Mouse (Mus musculus) B cell, adult (primary cell): ENCODE results near the gene Pola2. TPM values are rescaled to one million over a fixed set of nuclear protein-coding genes. Genes with fewer than 3 reads are reported as not detected.

Source experiments
- total RNA-seq: library from RNA; stranded (reverse); gene quantifications from 4 replicates; pipeline ENCODE4 v1.2.4, GENCODE M21; 2023; ENCODE audit not compliant: inconsistent age

The Pola2 gene
- 73.1 to 80.6 TPM (median 74.2 TPM) in 4 replicates for total RNA-seq

DNA sequence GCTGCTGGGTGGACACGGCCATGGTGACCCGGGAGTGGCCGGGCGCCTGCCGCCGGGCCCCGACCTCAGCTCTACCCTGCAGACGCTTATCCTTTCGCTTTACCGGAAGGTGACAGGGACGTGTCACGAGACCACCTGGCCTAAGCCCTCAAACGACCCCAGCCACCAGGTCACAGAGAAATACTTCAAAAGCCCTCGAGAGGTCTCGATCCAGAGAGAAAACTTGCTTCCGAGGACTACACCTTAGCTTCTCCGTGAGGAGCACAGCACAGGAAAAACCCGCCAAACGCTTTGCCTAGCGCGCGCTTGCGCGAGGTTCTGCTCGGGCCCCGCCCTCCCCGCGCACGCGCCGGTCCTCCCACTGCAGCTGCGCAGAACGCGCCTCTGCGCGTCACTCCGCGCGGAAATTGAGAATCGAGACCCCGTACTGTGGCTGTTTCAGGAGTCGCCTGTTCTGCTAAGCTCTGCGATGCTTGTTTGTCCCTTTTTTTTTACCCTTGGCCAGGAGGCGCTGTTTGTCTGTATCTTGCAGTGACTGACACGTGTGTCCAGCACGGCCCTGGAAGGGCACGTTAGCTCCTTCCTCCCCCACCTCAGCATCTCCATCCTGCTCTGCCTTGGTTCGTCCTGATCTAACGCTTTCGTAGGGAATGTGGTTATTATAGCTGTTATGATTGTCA is at the start of gene Pola2:
TSS of gene Pola2 (minus strand) at position 320 of the 680 bp plus-strand sequence.

DNA sequence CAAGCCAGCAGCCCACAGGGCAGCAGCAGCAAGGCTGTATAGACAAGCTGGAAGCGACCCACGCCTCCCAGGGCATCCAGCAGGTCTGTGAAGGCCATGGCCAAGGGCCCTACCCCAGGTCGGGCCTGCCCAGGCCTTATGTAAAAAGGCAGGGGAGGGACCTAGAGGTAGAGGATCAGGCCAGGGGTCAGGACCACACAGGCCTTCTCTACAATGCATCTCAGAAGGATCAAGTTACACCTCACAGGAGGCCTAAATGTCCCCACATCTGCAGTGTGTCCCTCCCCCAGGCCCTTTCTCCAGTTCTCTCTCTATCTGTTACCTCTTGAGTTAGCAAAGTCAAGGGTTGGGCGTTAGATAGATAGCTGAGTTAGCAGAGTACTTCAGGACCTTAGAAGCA is 22.0 kb upstream of the Pola2 start, which contains the start of gene Slc22a20:
TSS of gene Slc22a20 (minus strand) at position 101 of the 400 bp plus-strand sequence.

DNA sequence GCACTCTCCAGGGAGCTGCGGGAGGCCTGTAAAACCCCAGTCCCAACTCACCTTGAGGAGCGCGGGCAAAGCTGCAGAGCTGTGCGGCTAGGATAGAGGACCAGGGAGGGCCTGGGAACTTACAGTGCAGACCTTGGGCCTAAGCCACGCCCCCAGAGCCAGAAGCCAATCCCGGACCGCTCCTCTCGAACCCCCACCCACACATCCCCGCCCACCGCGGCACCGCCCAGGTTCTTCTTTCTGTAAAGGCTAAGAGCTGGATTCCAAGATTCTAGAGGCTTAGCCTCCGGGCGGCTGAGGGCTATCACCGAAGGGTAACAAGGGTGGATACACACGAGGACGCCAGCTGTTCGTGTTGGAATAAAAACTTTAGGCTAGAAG is 39.3 kb downstream of the Pola2 start, which contains the start of gene Cdc42ep2:
TSS of gene Cdc42ep2 (minus strand) at position 104 of the 381 bp plus-strand sequence.

DNA sequence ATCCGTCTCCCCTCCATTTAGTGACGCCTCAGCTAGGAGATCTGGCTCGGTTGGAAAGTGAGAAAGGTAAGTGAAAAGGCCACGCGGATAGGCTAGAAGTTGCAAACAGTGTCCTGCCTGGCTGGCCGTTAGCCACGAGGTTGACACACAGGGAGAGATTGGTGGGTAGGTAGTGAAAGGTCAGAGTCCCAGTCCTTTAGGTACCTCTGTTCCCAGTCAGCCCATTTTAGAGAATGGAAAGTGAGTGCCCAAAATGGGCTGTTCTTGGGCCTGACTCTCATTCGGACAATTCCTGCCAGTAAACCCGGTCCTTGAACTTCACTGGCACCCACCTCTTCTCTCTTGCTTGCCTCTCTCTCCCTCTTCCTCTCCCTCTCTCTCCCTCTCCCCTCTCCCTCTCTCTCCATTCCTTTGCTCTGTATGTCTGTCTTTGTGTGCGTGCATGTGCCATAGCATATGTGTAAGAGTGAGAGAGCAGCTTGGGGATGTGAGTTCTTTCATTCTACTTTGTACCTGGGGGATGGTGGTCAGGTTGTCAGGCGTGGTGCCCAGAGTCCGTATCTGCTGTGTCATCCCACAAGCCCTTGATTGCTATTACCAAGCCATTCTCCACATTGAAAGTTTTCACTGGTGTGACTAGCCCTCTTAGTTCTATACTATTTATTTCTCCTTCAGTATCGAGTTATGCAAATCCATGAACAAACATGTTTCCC is 50.8 kb downstream of the Pola2 start, which contains the start of gene Dpf2:
TSS of gene Dpf2 (minus strand) at position 4 of the 713 bp plus-strand sequence.

DNA sequence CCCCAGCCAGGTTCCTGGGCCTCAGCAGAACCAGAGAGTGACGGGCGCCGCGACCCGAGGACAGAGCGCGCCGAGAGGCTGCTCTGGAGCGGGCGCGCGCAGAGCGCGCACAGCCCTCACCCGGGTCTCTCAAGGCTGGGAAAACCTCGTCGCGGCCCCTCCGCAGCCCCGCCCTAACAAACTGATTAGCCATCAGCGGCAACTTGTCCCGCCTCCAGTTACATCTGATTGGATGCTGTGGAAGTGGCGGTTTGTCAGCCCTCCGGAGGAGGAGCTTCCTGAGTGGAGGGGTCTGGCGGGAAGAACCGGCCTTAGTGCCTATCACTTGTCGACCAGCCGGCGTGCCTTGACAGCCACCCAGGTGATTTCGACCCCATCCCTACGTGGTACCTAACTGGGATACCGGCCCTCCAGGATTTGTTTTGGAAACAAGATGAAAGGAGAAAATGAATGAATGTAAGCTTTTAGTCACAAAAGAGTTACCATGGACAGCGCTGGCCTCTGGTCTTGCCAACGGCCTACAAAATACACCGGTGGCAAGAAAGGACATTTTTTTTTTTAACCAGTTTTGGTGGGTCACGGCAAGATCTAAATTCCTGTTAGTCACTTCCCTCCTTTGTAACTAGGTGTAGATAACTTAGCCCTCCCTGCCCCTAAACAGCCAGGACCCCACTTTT is 69.9 kb downstream of the Pola2 start, which contains the start of gene Tigd3:
TSS of gene Tigd3 (minus strand) at position 148 of the 677 bp plus-strand sequence.

Other genes with a start within 250 kb of the Pola2 start
- 49.9 to 52.9 TPM (median 51.1 TPM) in 4 replicates for gene Ehbp1l1, start 237.9 kb downstream of the Pola2 start, total RNA-seq
- gene Fam89b, start 234.5 kb downstream of the Pola2 start, total RNA-seq, result 19.9 to 23.5 TPM (median 21.9 TPM) in 4 replicates
- 0.24 to 0.45 TPM in 2 of 4 replicates, not detected in the others for gene Ltbp3, start 223.3 kb downstream of the Pola2 start, total RNA-seq
- 74.4 to 97.3 TPM (median 80.0 TPM) in 4 replicates for gene Scyl1, start 192.8 kb downstream of the Pola2 start, total RNA-seq
- 29.4 to 40.1 TPM (median 35.7 TPM) in 4 replicates for gene Frmd8, start 88.9 kb downstream of the Pola2 start, total RNA-seq
- gene Slc25a45, start 86.4 kb downstream of the Pola2 start, total RNA-seq, result 21.3 to 29.7 TPM (median 22.3 TPM) in 4 replicates
- 1.9 to 2.7 TPM (median 2.6 TPM) in 4 replicates for gene Tigd3, start 70.1 kb downstream of the Pola2 start, total RNA-seq
- gene Dpf2, start 51.2 kb downstream of the Pola2 start, total RNA-seq, result 161 to 182 TPM (median 167 TPM) in 4 replicates
- 0.29 to 0.69 TPM (median 0.35 TPM) in 3 of 4 replicates, not detected in the other for gene Cdc42ep2, start 39.4 kb downstream of the Pola2 start, total RNA-seq
- not detected in 4 replicates for gene Slc22a20, start 21.9 kb upstream of the Pola2 start, total RNA-seq
- gene Capn1, start 51.7 kb upstream of the Pola2 start, total RNA-seq, result 82.1 to 108 TPM (median 91.6 TPM) in 4 replicates
- 176 to 196 TPM (median 188 TPM) in 4 replicates for gene Syvn1, start 82.4 kb upstream of the Pola2 start, total RNA-seq
- gene Mrpl49, start 93.6 kb upstream of the Pola2 start, total RNA-seq, result 14.5 to 19.1 TPM (median 18.6 TPM) in 4 replicates
- 3,370 to 3,487 TPM (median 3,432 TPM) in 4 replicates for gene Fau, start 93.6 kb upstream of the Pola2 start, total RNA-seq
- 11.7 to 16.6 TPM (median 12.9 TPM) in 4 replicates for gene Znhit2, start 97.0 kb upstream of the Pola2 start, total RNA-seq
- gene Tm7sf2, start 104.2 kb upstream of the Pola2 start, total RNA-seq, result 9.3 to 20.4 TPM (median 16.4 TPM) in 4 replicates
- gene Vps51, start 113.0 kb upstream of the Pola2 start, total RNA-seq, result 88.4 to 98.7 TPM (median 94.0 TPM) in 4 replicates
- not detected in 4 replicates for gene Tmem262, start 115.8 kb upstream of the Pola2 start, total RNA-seq
- 1.0 to 1.4 TPM in 2 of 4 replicates, not detected in the others for gene Gm28374, start 118.1 kb upstream of the Pola2 start, total RNA-seq
- 52.4 to 58.0 TPM (median 54.3 TPM) in 4 replicates for gene Zfpl1, start 120.8 kb upstream of the Pola2 start, total RNA-seq
- 1.4 to 3.9 TPM (median 2.2 TPM) in 4 replicates for gene Cdca5, start 120.8 kb upstream of the Pola2 start, total RNA-seq
- gene AC131692.1, start 130.2 kb upstream of the Pola2 start, total RNA-seq, result not detected in 4 replicates
- not detected in 4 replicates for gene Naaladl1, start 141.6 kb upstream of the Pola2 start, total RNA-seq
- 8.1 to 10.4 TPM (median 8.8 TPM) in 4 replicates for gene Sac3d1, start 154.4 kb upstream of the Pola2 start, total RNA-seq
- 28.8 to 34.9 TPM (median 32.1 TPM) in 4 replicates for gene Snx15, start 164.1 kb upstream of the Pola2 start, total RNA-seq
- gene Batf2, start 176.8 kb upstream of the Pola2 start, total RNA-seq, result not detected in 4 replicates
- 28.2 to 35.1 TPM (median 33.3 TPM) in 4 replicates for gene Arl2, start 177.3 kb upstream of the Pola2 start, total RNA-seq
- gene Majin, start 220.2 kb upstream of the Pola2 start, total RNA-seq, result not detected in 4 replicates